Mouse (Mus musculus) bone marrow macrophage, adult 2 months (primary cell): ENCODE measurements around the gene Schip1.

Experiments used
- CTCF ChIP-seq: IDR thresholded peaks from 2 replicates; pipeline ENCODE4 v1.5.1; 2012; ENCODE audit warnings: low read depth, mild to moderate bottlenecking, low read length, moderate library complexity
- POLR2A ChIP-seq: IDR thresholded peaks from 2 replicates; pipeline ENCODE4 v1.6.1; 2012; ENCODE audit warnings: mild to moderate bottlenecking, low read depth, low read length, borderline replicate concordance

- TF ChIP-seq CTCF (no peak), POLR2A (no peak)
These were observed 5.3 kb upstream of the Schip1 start for GRCm38 (mm10) chr3:68059162-68059800.
